Mouse (Mus musculus) megakaryocyte, embryonic 14.5 days (primary cell): ENCODE results near the gene Chtop.

ENCODE experiments used
- FLI1 ChIP-seq: IDR thresholded peaks from 2 replicates; pipeline ENCODE4 v1.6.1; 2012; ENCODE audit warnings: low read length, inconsistent platforms, mixed read lengths
- GATA1 ChIP-seq: IDR thresholded peaks from 3 replicates; pipeline ENCODE4 v1.6.1; 2012; ENCODE audit warnings: mixed read lengths, low read length, inconsistent platforms, borderline replicate concordance

DNA sequence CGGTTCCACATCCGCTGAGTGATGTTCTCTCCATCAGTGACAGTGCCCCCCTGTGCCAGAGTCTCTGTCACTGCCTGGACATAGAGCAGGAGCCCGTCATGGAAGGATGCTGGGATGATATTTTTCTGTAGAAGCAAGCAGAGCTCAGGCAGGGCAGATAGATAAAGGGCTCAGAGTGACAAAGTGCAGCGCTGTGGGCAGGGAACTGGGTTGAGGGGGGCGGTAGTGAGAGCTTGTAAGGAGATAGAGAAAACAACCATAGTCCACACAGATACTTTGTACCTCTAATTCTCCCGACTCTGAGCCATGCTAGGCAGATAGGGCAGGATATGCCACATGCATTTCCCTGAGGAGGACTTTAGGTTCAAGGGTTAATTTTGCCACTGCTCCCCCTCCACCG lies 46.7 kb downstream of the Chtop start:
- no peak for TF ChIP-seq GATA1
- TF ChIP-seq FLI1, result no peak
